Mouse (Mus musculus) lung, postnatal 0 days (tissue): ENCODE data around the gene Med13l.

ENCODE experiments used
- CTCF ChIP-seq: IDR thresholded peaks from 2 replicates; pipeline ENCODE4 v1.5.1; 2016; ENCODE audit warnings: antibody characterized with exemption, mild to moderate bottlenecking
- EP300 ChIP-seq: IDR thresholded peaks from 2 replicates; pipeline ENCODE4 v1.6.1; 2016; ENCODE audit warnings: antibody characterized with exemption, mild to moderate bottlenecking, control low read depth

GRCm38 (mm10) chr5:118718070-118718469 is 157.6 kb downstream of the Med13l start:
- TF ChIP-seq CTCF (no peak), EP300 (no peak)
